ENCODE assay signal across 8 mouse cellular contexts in the genomic region with DNA sequence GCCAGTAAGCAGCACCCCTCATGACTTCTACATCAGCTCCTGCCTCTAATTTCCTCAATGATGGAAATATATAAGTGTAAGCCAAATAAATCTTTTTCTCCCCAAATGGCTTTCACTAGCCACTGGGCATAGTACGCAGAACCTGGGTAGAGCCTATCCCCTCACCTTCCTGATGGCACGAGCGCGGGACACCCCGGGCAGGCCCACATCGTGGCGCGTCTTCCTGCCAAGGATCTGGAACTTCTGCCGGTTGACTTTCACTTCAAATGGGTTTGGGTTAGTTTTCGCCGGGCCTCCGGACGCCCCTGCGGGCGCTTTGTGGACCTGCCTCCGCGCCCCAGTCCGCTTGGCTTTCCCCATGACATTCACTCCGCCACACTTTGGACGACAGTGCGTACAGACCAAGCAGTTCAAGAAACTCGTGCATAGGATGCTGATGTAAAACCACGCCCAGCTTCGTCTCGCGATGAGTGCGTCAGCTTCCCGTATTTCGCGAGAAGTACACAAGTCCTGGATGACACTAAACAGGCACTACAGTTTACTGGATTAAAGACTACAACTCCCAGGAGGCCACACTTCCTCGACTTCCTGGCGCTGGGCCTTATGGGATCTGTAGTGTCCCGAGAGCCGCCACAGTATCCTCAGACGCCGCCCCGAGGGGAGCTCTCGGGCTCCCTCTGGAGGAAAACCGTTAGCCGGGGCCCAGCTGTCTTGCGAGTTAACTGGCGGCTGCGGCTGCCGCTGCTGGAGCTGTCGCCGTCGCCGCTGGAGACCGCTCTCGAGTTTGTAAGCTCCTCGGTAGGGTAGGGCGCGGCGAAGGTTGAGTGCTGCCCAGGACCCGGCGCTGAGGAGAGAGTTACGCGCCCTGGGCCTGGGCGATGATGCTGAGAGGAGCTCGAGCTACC. TPM values are rescaled to one million over a fixed set of nuclear protein-coding genes. Genes with fewer than 3 reads are reported as not detected.
A peak's percentile ranks its signal among the peaks of the same experiment; 100 is the strongest.
DNase-seq lines count a peak whose midpoint lies in the region; ATAC-seq and TF ChIP-seq lines count a peak whose summit lies in the region.

Gene Nop14, minus strand, starts transcription at position 463 of the 905 bp plus-strand sequence.
Gene Grk4, plus strand, starts transcription at position 694 of the 905 bp plus-strand sequence.

- peak within 1 kb of the TSS; percentile 91 for H3K4me3 ChIP-seq in bone marrow, adult 2 months (replicated peaks; ENCODE audit: control insufficient read depth, low read depth, low read length)
- peak within 1 kb of the TSS; percentile 86 for H3K4me3 ChIP-seq in embryonic facial prominence, embryonic 15.5 days (replicated peaks)
- peak within 1 kb of the TSS; percentile 77 for H3K4me3 ChIP-seq in limb, embryonic 14.5 days (replicated peaks; ENCODE audit: low read length)
- H3K4me3 ChIP-seq in midbrain, postnatal 0 days (ENCODE audit: low read depth, low read length) = peak within 1 kb of the TSS; percentile 48

- under 1% methylated on average over 60 of the region's 60 CpGs for WGBS in bone marrow, adult 2 months
- WGBS in embryonic facial prominence, embryonic 15.5 days = under 1% methylated on average over 60 of the region's 60 CpGs
- under 1% methylated on average over 60 of the region's 60 CpGs for WGBS in limb, embryonic 14.5 days
- under 1% methylated on average over 59 of the region's 60 CpGs for WGBS in midbrain, postnatal 0 days

- H3K4me2 ChIP-seq in embryonic facial prominence, embryonic 15.5 days (replicated peaks) = peak within 1 kb of the TSS; percentile 67
- peak within 1 kb of the TSS; percentile 73 for H3K4me2 ChIP-seq in limb, embryonic 14.5 days (replicated peaks; ENCODE audit: low read depth, low read length, severe bottlenecking)
- peak within 1 kb of the TSS; percentile 56 for H3K4me2 ChIP-seq in midbrain, postnatal 0 days (ENCODE audit: low read depth, low read length, poor library complexity, severe bottlenecking)

- H3K9me3 ChIP-seq in embryonic facial prominence, embryonic 15.5 days (replicated peaks) = no peaks in the 10 kb centered on the region
- H3K9me3 ChIP-seq in limb, embryonic 14.5 days (ENCODE audit: control insufficient read depth, low read length) = no peaks in the 10 kb centered on the region
- H3K9me3 ChIP-seq in midbrain, postnatal 0 days (ENCODE audit: low read length) = no peaks in the 10 kb centered on the region

- TF ChIP-seq CTCF in bone marrow, adult 2 months (IDR thresholded peaks at IDR 0.05; ENCODE audit: control insufficient read depth, insufficient read depth, low read length) = peak; percentile 78
- TF ChIP-seq CTCF in midbrain, postnatal 0 days (IDR thresholded peaks at IDR 0.05) = peak; percentile 95

- H3K27ac ChIP-seq in bone marrow, adult 2 months (ENCODE audit: control insufficient read depth, insufficient read depth, low read depth, low read length, poor library complexity) = peak within 1 kb of the TSS; percentile 97
- peak within 1 kb of the TSS; percentile 96 for H3K27ac ChIP-seq in embryonic facial prominence, embryonic 15.5 days (replicated peaks)
- H3K27ac ChIP-seq in limb, embryonic 14.5 days (replicated peaks; ENCODE audit: low read depth, low read length) = peak within 1 kb of the TSS; percentile 86
- H3K27ac ChIP-seq in midbrain, postnatal 0 days (ENCODE audit: low read depth, low read length) = peak within 1 kb of the TSS; percentile 78

- ATAC-seq in embryonic facial prominence, embryonic 15.5 days (ENCODE audit: insufficient number of reproducible peaks, low FRiP score, low TSS enrichment, low read depth) = peak; percentile 100
- ATAC-seq in limb, embryonic 14.5 days (ENCODE audit: low FRiP score, low read depth) = peak; percentile 100
- peak; percentile 100 for ATAC-seq in midbrain, postnatal 0 days (ENCODE audit: low FRiP score)

- peak; percentile 100 for DNase-seq in 416B (ENCODE audit: low read depth)
- DNase-seq in heart, adult 8-10 months (ENCODE audit: low spot score) = peak; percentile 100
- DNase-seq in kidney, adult 9 months = peak; percentile 100
- DNase-seq in limb, embryonic 14.5 days (ENCODE audit: low spot score) = peak; percentile 100
- peak; percentile 100 for DNase-seq in midbrain, postnatal 0 days (ENCODE audit: low spot score)
- DNase-seq in spleen, postnatal 14 days (ENCODE audit: low spot score in 2 of 2) = peak; percentile 97 to 98

- H3K36me3 ChIP-seq in embryonic facial prominence, embryonic 15.5 days = peaks cover 22% of the 10 kb centered on the region
- H3K36me3 ChIP-seq in limb, embryonic 14.5 days (ENCODE audit: control insufficient read depth, insufficient read depth, low read length) = peaks cover 27% of the 10 kb centered on the region
- H3K36me3 ChIP-seq in midbrain, postnatal 0 days (ENCODE audit: insufficient read depth, low read length) = peaks cover 16% of the 10 kb centered on the region

- H3K27me3 ChIP-seq in embryonic facial prominence, embryonic 15.5 days = no peaks in the 10 kb centered on the region
- H3K27me3 ChIP-seq in limb, embryonic 14.5 days (ENCODE audit: control insufficient read depth, insufficient read depth, low read length) = no peaks in the 10 kb centered on the region
- H3K27me3 ChIP-seq in midbrain, postnatal 0 days (ENCODE audit: insufficient read depth, low read length) = no peaks in the 10 kb centered on the region

- peak within 1 kb of the TSS; percentile 60 for H3K9ac ChIP-seq in embryonic facial prominence, embryonic 15.5 days
- H3K9ac ChIP-seq in limb, embryonic 14.5 days (ENCODE audit: low read depth, low read length, severe bottlenecking) = peak within 1 kb of the TSS; percentile 75
- H3K9ac ChIP-seq in midbrain, postnatal 0 days (replicated peaks; ENCODE audit: low read length, poor library complexity, severe bottlenecking) = peak within 1 kb of the TSS; percentile 63

- no peaks in the 10 kb centered on the region; the same call in 1 of the 2 replicates for H3K4me1 ChIP-seq in bone marrow, adult 2 months (ENCODE audit: control insufficient read depth, insufficient read depth, low read length)
- H3K4me1 ChIP-seq in embryonic facial prominence, embryonic 15.5 days = peaks cover 6% of the 10 kb centered on the region
- H3K4me1 ChIP-seq in limb, embryonic 14.5 days (ENCODE audit: control insufficient read depth, insufficient read depth, low read length) = peaks cover 6% of the 10 kb centered on the region
- H3K4me1 ChIP-seq in midbrain, postnatal 0 days (ENCODE audit: insufficient read depth, low read length) = peaks cover 4% of the 10 kb centered on the region; the same call in 1 of the 2 replicates

- TF ChIP-seq POLR2A in bone marrow, adult 2 months (IDR thresholded peaks at IDR 0.05; ENCODE audit: borderline replicate concordance, control insufficient read depth, low read depth, low read length) = peak; percentile 73
- peak; percentile 89; the same call in 1 of the 2 replicates for TF ChIP-seq POLR2A in limb, embryonic 14.5 days (IDR thresholded peaks at IDR 0.05; ENCODE audit: borderline replicate concordance, extremely low read depth, insufficient read depth, insufficient read length)

RNA-seq across cellular contexts. Expression of gene Nop14, which starts in this region (rescaled TPM):
- polyA plus RNA-seq in bone marrow, adult 2 months (2011; ENCODE audit: insufficient read depth, insufficient read length, low replicate concordance, missing spikeins) = 14.2 and 21.3 TPM in 2 replicates
- 23.3 and 26.2 TPM in 2 replicates for polyA plus RNA-seq in embryonic facial prominence, embryonic 15.5 days (2015; fragmentation: Nextera tagmentation; extraction: Ambion mirVana)
- 10 to 100 TPM; 12.0 to 14.6 (median 12.8) TPM for total RNA-seq in heart, adult 8-10 months (2022)
- 29.2 and 30.7 TPM in 2 replicates for polyA plus RNA-seq in limb, embryonic 14.5 days (2012; rRNA removed)
- 25.8 and 30.0 TPM in 2 replicates for polyA plus RNA-seq in limb, embryonic 14.5 days (2014; fragmentation: Nextera tagmentation; extraction: Ambion mirVana)
- total RNA-seq in midbrain, postnatal 0 days (2014; rRNA removed) = 9.9 and 17.8 TPM in 2 replicates
- polyA plus RNA-seq in midbrain, postnatal 0 days (2015; fragmentation: Nextera tagmentation; extraction: Ambion mirVana) = 19.4 and 22.1 TPM in 2 replicates

RNA-seq across cellular contexts. Expression of gene Grk4, which starts in this region (rescaled TPM):
- polyA plus RNA-seq in bone marrow, adult 2 months (2011; ENCODE audit: insufficient read depth, insufficient read length, low replicate concordance, missing spikeins) = 1.2 and 3.5 TPM in 2 replicates
- polyA plus RNA-seq in embryonic facial prominence, embryonic 15.5 days (2015; fragmentation: Nextera tagmentation; extraction: Ambion mirVana) = 2.7 and 4.6 TPM in 2 replicates
- total RNA-seq in heart, adult 8-10 months (2022) = 1 to 10 TPM in 1 of 4 experiments, under 1 TPM in 3; 0.57 to 1.8 (median 0.69) TPM
- polyA plus RNA-seq in limb, embryonic 14.5 days (2012; rRNA removed) = 3.3 and 5.0 TPM in 2 replicates
- 3.5 and 4.4 TPM in 2 replicates for polyA plus RNA-seq in limb, embryonic 14.5 days (2014; fragmentation: Nextera tagmentation; extraction: Ambion mirVana)
- total RNA-seq in midbrain, postnatal 0 days (2014; rRNA removed) = 3.0 and 4.2 TPM in 2 replicates
- 4.2 and 4.8 TPM in 2 replicates for polyA plus RNA-seq in midbrain, postnatal 0 days (2015; fragmentation: Nextera tagmentation; extraction: Ambion mirVana)

Comparison
In these comparisons a context has a peak if more than half of its experiments do, and no peak if none do; other contexts are left out.
1. Peak in every context shown above with its lines: DNase-seq, ATAC-seq, H3K4me3 ChIP-seq and H3K27ac ChIP-seq.